Mouse (Mus musculus): ENCODE measurements around the gene Olfr653.

GRCm38 (mm10) chr7:104560601-104561000 lies 16.5 kb upstream of the Olfr653 start, which contains the start of gene Olfr652:
- TF ChIP-seq E2F4 (IDR thresholded peaks at IDR 0.05; ENCODE audit: insufficient read depth) (no peak), REST (IDR thresholded peaks at IDR 0.05; ENCODE audit: insufficient read depth, insufficient read length) (no peak), POLR2A (IDR thresholded peaks at IDR 0.05; ENCODE audit: insufficient read length, low read depth) (no peak), POLR2AphosphoS2 (IDR thresholded peaks at IDR 0.05; ENCODE audit: insufficient read length, low read depth) (no peak), MYOG (IDR thresholded peaks at IDR 0.05; ENCODE audit: control insufficient read depth in 1 of 3, insufficient read depth in 1 of 3, insufficient read length in 2 of 3, low read depth in 2 of 3) (no peak), MAX (IDR thresholded peaks at IDR 0.05; ENCODE audit: low read depth) (no peak), SRF (IDR thresholded peaks at IDR 0.05; ENCODE audit: control insufficient read depth, insufficient read length, low read depth) (no peak), USF1 (IDR thresholded peaks at IDR 0.05; ENCODE audit: low read depth) (no peak), TCF3 (IDR thresholded peaks at IDR 0.05; ENCODE audit: insufficient read length, low read depth) (no peak)
